Mouse (Mus musculus) MEL (cell line): ENCODE results near the gene Bach2. TPM values are rescaled to one million over a fixed set of nuclear protein-coding genes. Genes with fewer than 3 reads are reported as not detected.

Experiments
- DNase-seq: peaks from one replicate; pipeline ENCODE4 v3.0.0; 2011; ENCODE audit warnings: low read depth, low spot score
- H3K27ac ChIP-seq: 2 replicates; pipeline ENCODE4 v1.5.1; 2012; ENCODE audit warnings: low read depth, mild to moderate bottlenecking, control low read depth, low read length, moderate library complexity; ENCODE audit not compliant: control insufficient read depth
- H3K27me3 ChIP-seq, 2 experiments: fragments of 150-350 bp in 1 of 2; sonication (generic) in 1 of 2; 2 replicates each; pipeline ENCODE4 v1.6.1; 2012; ENCODE audit warnings: low read length in 2 of 2, mild to moderate bottlenecking in 2 of 2, improper control_type of control experiment in 1 of 2, moderate library complexity in 1 of 2; ENCODE audit not compliant: insufficient read depth in 2 of 2, control insufficient read depth in 1 of 2
- H3K36me3 ChIP-seq, 2 experiments: 2 replicates each; pipeline ENCODE4 v1.6.1; 2012 to 2014; ENCODE audit warnings: low read length in 2 of 2, improper control_type of control experiment in 1 of 2, inconsistent platforms in 1 of 2, mild to moderate bottlenecking in 1 of 2; ENCODE audit not compliant: insufficient read depth in 2 of 2, control insufficient read depth in 1 of 2
- H3K4me1 ChIP-seq, 2 experiments: fragments of 150-350 bp in 1 of 2; sonication (generic) in 1 of 2; 2 replicates each; pipeline ENCODE4 v1.6.1; 2012; ENCODE audit warnings: low read length in 2 of 2, improper control_type of control experiment in 1 of 2, mild to moderate bottlenecking in 1 of 2; ENCODE audit not compliant: insufficient read depth in 2 of 2, control insufficient read depth in 1 of 2
- H3K4me3 ChIP-seq, 2 experiments: fragments of 150-350 bp in 1 of 2; sonication (generic) in 1 of 2; 2 replicates each; pipeline ENCODE4 v1.5.1; 2012; ENCODE audit warnings: low read depth in 2 of 2, low read length in 2 of 2, mild to moderate bottlenecking in 2 of 2, moderate library complexity in 2 of 2, control low read depth in 1 of 2, improper control_type of control experiment in 1 of 2; ENCODE audit not compliant: control insufficient read depth in 1 of 2, insufficient read depth in 1 of 2
- H3K79me2 ChIP-seq: 2 replicates; pipeline ENCODE4 v1.6.1; 2012; ENCODE audit warnings: mild to moderate bottlenecking, low read length, moderate library complexity; ENCODE audit not compliant: control insufficient read depth, poor library complexity, insufficient read depth
- H3K9ac ChIP-seq: 2 replicates; pipeline ENCODE4 v1.6.1; 2012; ENCODE audit warnings: low read depth, mild to moderate bottlenecking, control low read depth, low read length, moderate library complexity; ENCODE audit not compliant: control insufficient read depth, poor library complexity, severe bottlenecking
- H3K9me3 ChIP-seq: fragments of 150-350 bp; sonication (generic); replicated peaks from 2 replicates; pipeline ENCODE4 v1.6.1; 2012; ENCODE audit warnings: mild to moderate bottlenecking, low read length, improper control_type of control experiment, moderate library complexity; ENCODE audit not compliant: insufficient read depth
- CHD2 ChIP-seq: IDR thresholded peaks from 2 replicates; pipeline ENCODE4 v1.6.1; 2011; ENCODE audit warnings: low read length, improper control_type of control experiment
- CTCF ChIP-seq, 3 experiments: IDR thresholded peaks in 2 of 3; conservative IDR thresholded peaks in 1 of 3; 2 replicates each; pipeline ENCODE4 v1.5.1; 2011 to 2012; ENCODE audit warnings: low read length in 3 of 3, low read depth in 2 of 3, mild to moderate bottlenecking in 2 of 3, improper control_type of control experiment in 1 of 3, inconsistent platforms in 1 of 3, mixed read lengths in 1 of 3, moderate library complexity in 1 of 3; ENCODE audit not compliant: control insufficient read depth in 1 of 3, insufficient read depth in 1 of 3, poor library complexity in 1 of 3, severe bottlenecking in 1 of 3
- E2F4 ChIP-seq: IDR thresholded peaks from 2 replicates; pipeline ENCODE4 v1.6.1; 2011; ENCODE audit warnings: low read depth, low read length, improper control_type of control experiment, borderline replicate concordance
- EP300 ChIP-seq, 2 experiments: IDR thresholded peaks; 2 replicates each; pipeline ENCODE4 v1.6.1; 2011; ENCODE audit warnings: improper control_type of control experiment in 2 of 2, low read length in 2 of 2, low read depth in 1 of 2, mild to moderate bottlenecking in 1 of 2
- GABPA ChIP-seq: IDR thresholded peaks from 2 replicates; pipeline ENCODE4 v1.6.1; 2012; ENCODE audit warnings: low read depth, mild to moderate bottlenecking, inconsistent platforms, low read length, improper control_type of control experiment, moderate library complexity
- HCFC1 ChIP-seq: IDR thresholded peaks from 2 replicates; pipeline ENCODE4 v1.6.1; 2012; ENCODE audit warnings: low read depth, mild to moderate bottlenecking, inconsistent platforms, low read length, improper control_type of control experiment, moderate library complexity
- JUND ChIP-seq: IDR thresholded peaks from 2 replicates; pipeline ENCODE4 v1.6.1; 2011; ENCODE audit warnings: low read depth, mild to moderate bottlenecking, improper control_type of control experiment, low read length
- MAX ChIP-seq: IDR thresholded peaks from 2 replicates; pipeline ENCODE4 v1.6.1; 2011; ENCODE audit warnings: low read length, improper control_type of control experiment
- MEF2A ChIP-seq: IDR thresholded peaks from 2 replicates; pipeline ENCODE4 v1.6.1; 2014; ENCODE audit warnings: low read depth, mild to moderate bottlenecking, inconsistent platforms, low read length, improper control_type of control experiment; ENCODE audit not compliant: poor library complexity, insufficient replicate concordance, severe bottlenecking; ENCODE audit errors: extremely low read depth
- MYC ChIP-seq: IDR thresholded peaks from 2 replicates; pipeline ENCODE4 v1.6.1; 2011; ENCODE audit warnings: low read depth, mild to moderate bottlenecking, low read length, improper control_type of control experiment, moderate library complexity
- POLR2AphosphoS2 ChIP-seq: IDR thresholded peaks from 2 replicates; pipeline ENCODE4 v1.6.1; 2011; ENCODE audit warnings: low read length, improper control_type of control experiment
- RCOR1 ChIP-seq: IDR thresholded peaks from 2 replicates; pipeline ENCODE4 v1.6.1; 2012; ENCODE audit warnings: low read depth, mild to moderate bottlenecking, inconsistent platforms, low read length, improper control_type of control experiment
- SMC3 ChIP-seq: IDR thresholded peaks from 2 replicates; pipeline ENCODE4 v1.6.1; 2011; ENCODE audit warnings: low read depth, low read length, improper control_type of control experiment
- TAL1 ChIP-seq: IDR thresholded peaks from 2 replicates; pipeline ENCODE4 v1.6.1; 2012; ENCODE audit warnings: mild to moderate bottlenecking, inconsistent platforms, low read length, moderate library complexity, mixed read lengths
- TBP ChIP-seq: IDR thresholded peaks from 2 replicates; pipeline ENCODE4 v1.8.0; 2011; ENCODE audit warnings: low read depth, low read length, improper control_type of control experiment
- TCF12 ChIP-seq: IDR thresholded peaks from 2 replicates; pipeline ENCODE4 v1.6.1; 2014; ENCODE audit warnings: low read depth, mild to moderate bottlenecking, inconsistent platforms, low read length, improper control_type of control experiment, moderate library complexity
- USF1 ChIP-seq: IDR thresholded peaks from 2 replicates; pipeline ENCODE4 v1.6.1; 2014; ENCODE audit warnings: low read depth, mild to moderate bottlenecking, inconsistent platforms, low read length, improper control_type of control experiment, moderate library complexity
- ZKSCAN1 ChIP-seq: IDR thresholded peaks from 2 replicates; pipeline ENCODE4 v1.6.1; 2012; ENCODE audit warnings: low read depth, mild to moderate bottlenecking, inconsistent platforms, low read length, improper control_type of control experiment, moderate library complexity
- ZNF384 ChIP-seq: IDR thresholded peaks from 2 replicates; pipeline ENCODE4 v1.6.1; 2012; ENCODE audit warnings: low read depth, mild to moderate bottlenecking, inconsistent platforms, low read length, improper control_type of control experiment
- polyA plus RNA-seq, 2 experiments: library from polyadenylated mRNA; stranded (reverse) in 1 of 2; unstranded in 1 of 2; fragments of >175 nt in 1 of 2; fragments of >200 nt in 1 of 2; gene quantifications; 2 replicates each; pipeline versions ENCODE4 v1.2.1 to v1.2.4; 2012; ENCODE audit warnings: low replicate concordance in 2 of 2, low read depth in 1 of 2; ENCODE audit not compliant: insufficient read length in 2 of 2, insufficient read depth in 1 of 2, missing spikeins in 1 of 2
- total RNA-seq: library from RNA; depleted of rRNA; stranded (reverse); fragments of 300-350 nt; gene quantifications from 2 replicates; pipeline ENCODE4 v1.2.3, GENCODE M21; 2012

The Bach2 gene
- total and polyA plus RNA-seq, 3 experiments = 0.04 TPM; not detected in 2

GRCm38 (mm10) chr4:32615034-32615881 is 376.7 kb downstream of the Bach2 start, which contains the start of gene Casp8ap2 (continued):
- no peak for TF ChIP-seq JUND
- TF ChIP-seq TCF12 = no peak
- TF ChIP-seq MAX = peak; percentile 56; the same call in 1 of the 2 replicates
- TF ChIP-seq ZNF384 = peak; percentile 79

DNA sequence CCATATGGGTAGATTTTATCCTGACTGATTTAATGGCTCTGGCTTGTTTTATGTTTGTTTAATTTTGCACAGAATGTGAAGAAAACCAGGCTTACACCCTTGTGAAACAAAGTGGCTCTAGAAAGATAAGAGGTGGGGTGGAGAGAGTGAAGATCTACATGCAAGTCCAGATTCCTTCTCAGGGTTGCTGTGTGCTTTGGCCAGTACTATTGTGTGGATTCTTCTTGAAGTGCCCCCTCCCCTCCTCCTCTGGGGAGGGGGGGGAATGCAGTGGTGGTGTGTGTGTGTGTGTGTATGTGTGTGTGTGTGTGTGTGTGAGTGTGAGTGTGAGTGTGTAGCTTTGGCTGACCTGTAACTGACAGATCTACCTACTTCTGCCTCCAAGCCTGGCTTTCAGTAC is 383.0 kb downstream of the Bach2 start:
- Histone ChIP-seq H3K27ac (no peak overlapping the region), H3K27me3 (no peaks in the 10 kb centered on the region), H3K4me3 (no peak overlapping the region), H3K9me3 (no peaks in the 10 kb centered on the region), H3K79me2 (peaks cover 36% of the 10 kb centered on the region), H3K4me1 (peaks cover 0 to 11% of the 10 kb centered on the region in 2 experiments; a peak in 3 of 4 replicates), H3K9ac (no peak overlapping the region), H3K36me3 (peaks cover 11 to 24% of the 10 kb centered on the region in 2 experiments)
- TF ChIP-seq TBP (no peak), TCF12 (no peak), CTCF (IDR thresholded peaks at IDR 0.05 in 2 of 3, conservative IDR thresholded peaks at IDR 0.05 in 1 of 3; ENCODE audit: control insufficient read depth in 1 of 3, insufficient read depth in 1 of 3, low read depth in 2 of 3, low read length in 3 of 3, poor library complexity in 1 of 3, severe bottlenecking in 1 of 3) (no peak), MAX (no peak), JUND (no peak), E2F4 (no peak), MEF2A (no peak), USF1 (no peak), GABPA (no peak), CHD2 (no peak), TAL1 (no peak), HCFC1 (no peak), POLR2AphosphoS2 (no peak), SMC3 (no peak), MYC (no peak), EP300 (IDR thresholded peaks at IDR 0.05; ENCODE audit: low read depth in 1 of 2, low read length in 2 of 2) (no peak), ZNF384 (no peak), ZKSCAN1 (no peak), RCOR1 (no peak)
- DNase-seq = no peak
